Comparison of ENCODE assay signal across 14 mouse cellular contexts in the genomic region with DNA sequence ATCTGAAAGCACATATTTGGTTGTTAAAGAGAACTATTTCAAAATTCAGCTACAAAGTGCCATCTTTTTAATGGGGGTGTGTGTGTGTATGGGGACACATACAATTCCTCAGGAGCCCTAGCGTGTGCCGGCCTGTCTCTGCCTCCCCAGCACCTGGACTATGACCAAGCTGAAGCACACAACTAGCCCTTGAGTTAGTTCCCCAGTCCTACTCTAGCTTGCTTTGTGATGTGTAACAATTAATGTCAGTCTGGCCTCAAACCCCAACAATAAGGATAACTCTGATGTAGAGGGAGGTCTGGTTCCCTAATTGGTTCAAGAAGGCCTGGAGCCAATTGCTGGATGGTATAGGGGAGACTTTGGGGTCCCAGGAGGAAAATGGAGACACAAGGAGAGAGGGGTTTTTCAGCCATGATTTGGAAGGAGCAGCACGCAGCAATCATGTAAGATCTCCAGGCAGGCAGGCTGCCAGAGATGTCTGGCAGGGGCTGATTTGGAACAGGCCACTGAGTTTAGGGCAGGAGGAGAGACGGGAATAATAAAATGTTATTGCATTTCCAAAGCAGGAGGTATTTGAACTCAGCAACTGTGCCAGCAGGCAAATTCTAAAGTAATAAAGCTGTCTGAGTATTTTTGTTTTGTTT. TPM values are rescaled to one million over a fixed set of nuclear protein-coding genes. Genes with fewer than 3 reads are reported as not detected.
DNase-seq lines count a peak whose midpoint lies in the region; ATAC-seq and TF ChIP-seq lines count a peak whose summit lies in the region.
"Had no signal": no experiment of that assay in that cellular context is flagged by ENCODE, and none has a peak within 500 bp of the region (broad histone marks: within the 10 kb centered on the region; RNA-seq: fewer than 3 reads in every experiment).

No protein-coding gene starts in this region.

- peaks cover 51% of the 10 kb centered on the region for H3K36me3 ChIP-seq in midbrain, postnatal 0 days (ENCODE audit: insufficient read depth, low read length)
- H3K36me3 ChIP-seq in midbrain, embryonic 13.5 days: peaks cover 74% of the 10 kb centered on the region
- H3K36me3 ChIP-seq in embryonic facial prominence, embryonic 15.5 days: peaks cover 67% of the 10 kb centered on the region
- H3K36me3 ChIP-seq in limb, embryonic 13.5 days: peaks cover 77% of the 10 kb centered on the region

- TF ChIP-seq CTCF in midbrain, postnatal 0 days (IDR thresholded peaks at IDR 0.05): no peak

- H3K27ac ChIP-seq in midbrain, postnatal 0 days (ENCODE audit: low read depth, low read length): no peak overlapping the region
- no peak overlapping the region for H3K27ac ChIP-seq in midbrain, embryonic 13.5 days
- peak overlapping the region; percentile 52 for H3K27ac ChIP-seq in embryonic facial prominence, embryonic 15.5 days (replicated peaks)
- peak overlapping the region; percentile 75 for H3K27ac ChIP-seq in limb, embryonic 13.5 days
- H3K27ac ChIP-seq: hindbrain, embryonic 15.5 days; liver, embryonic 12.5 days had no signal

- H3K9me3 ChIP-seq in midbrain, postnatal 0 days (ENCODE audit: low read length): no peaks in the 10 kb centered on the region
- no peaks in the 10 kb centered on the region for H3K9me3 ChIP-seq in midbrain, embryonic 13.5 days
- H3K9me3 ChIP-seq in embryonic facial prominence, embryonic 15.5 days (replicated peaks): no peaks in the 10 kb centered on the region
- H3K9me3 ChIP-seq in limb, embryonic 13.5 days: no peaks in the 10 kb centered on the region
- H3K9me3 ChIP-seq: hindbrain, embryonic 15.5 days; liver, embryonic 12.5 days had no signal

- no peaks in the 10 kb centered on the region for H3K27me3 ChIP-seq in midbrain, postnatal 0 days (ENCODE audit: insufficient read depth, low read length)
- no peaks in the 10 kb centered on the region for H3K27me3 ChIP-seq in midbrain, embryonic 13.5 days
- no peaks in the 10 kb centered on the region for H3K27me3 ChIP-seq in embryonic facial prominence, embryonic 15.5 days
- H3K27me3 ChIP-seq in limb, embryonic 13.5 days: no peaks in the 10 kb centered on the region
- H3K27me3 ChIP-seq: hindbrain, embryonic 15.5 days; liver, embryonic 12.5 days had no signal

- no peak overlapping the region for H3K9ac ChIP-seq in midbrain, postnatal 0 days (replicated peaks; ENCODE audit: low read length, poor library complexity, severe bottlenecking)
- H3K9ac ChIP-seq in midbrain, embryonic 13.5 days (replicated peaks): no peak overlapping the region
- H3K9ac ChIP-seq in embryonic facial prominence, embryonic 15.5 days: no peak overlapping the region
- H3K9ac ChIP-seq in limb, embryonic 13.5 days: no peak overlapping the region
- H3K9ac ChIP-seq: hindbrain, embryonic 15.5 days; liver, embryonic 12.5 days had no signal

- no peak overlapping the region for H3K4me3 ChIP-seq in midbrain, postnatal 0 days (ENCODE audit: low read depth, low read length)
- no peak overlapping the region for H3K4me3 ChIP-seq in midbrain, embryonic 13.5 days (replicated peaks)
- no peak overlapping the region for H3K4me3 ChIP-seq in embryonic facial prominence, embryonic 15.5 days (replicated peaks)
- H3K4me3 ChIP-seq in limb, embryonic 13.5 days: no peak overlapping the region
- H3K4me3 ChIP-seq: hindbrain, embryonic 15.5 days; liver, embryonic 12.5 days had no signal

- no peak overlapping the region for H3K4me2 ChIP-seq in midbrain, postnatal 0 days (ENCODE audit: low read depth, low read length, poor library complexity, severe bottlenecking)
- H3K4me2 ChIP-seq in midbrain, embryonic 13.5 days (replicated peaks): no peak overlapping the region
- no peak overlapping the region for H3K4me2 ChIP-seq in embryonic facial prominence, embryonic 15.5 days (replicated peaks)
- no peak overlapping the region for H3K4me2 ChIP-seq in limb, embryonic 13.5 days (replicated peaks)
- H3K4me2 ChIP-seq: hindbrain, embryonic 15.5 days; liver, embryonic 12.5 days had no signal

- peak; percentile 25 for DNase-seq in gastrocnemius, postnatal 10 days
- no peak for DNase-seq in gastrocnemius, adult 8-10 months (ENCODE audit: low spot score in 2 of 2)
- DNase-seq in midbrain, postnatal 0 days (ENCODE audit: low spot score): peak; percentile 15
- DNase-seq in heart, adult 8-10 months (ENCODE audit: low spot score): no peak
- DNase-seq: cerebellum, adult 11 months; kidney, postnatal 25 days; right cerebral cortex, postnatal 25 days; thymus, adult 2 months had no signal

- no peaks in the 10 kb centered on the region for H3K4me1 ChIP-seq in midbrain, postnatal 0 days (ENCODE audit: insufficient read depth, low read length)
- H3K4me1 ChIP-seq in midbrain, embryonic 13.5 days (replicated peaks): no peaks in the 10 kb centered on the region
- no peaks in the 10 kb centered on the region for H3K4me1 ChIP-seq in embryonic facial prominence, embryonic 15.5 days
- peaks cover 8% of the 10 kb centered on the region for H3K4me1 ChIP-seq in limb, embryonic 13.5 days
- H3K4me1 ChIP-seq: hindbrain, embryonic 15.5 days had no signal

- WGBS in midbrain, postnatal 0 days: 77% methylated on average over 4 of the region's 4 CpGs
- WGBS in midbrain, embryonic 13.5 days: 93% methylated on average over 4 of the region's 4 CpGs
- WGBS in embryonic facial prominence, embryonic 15.5 days: 48% methylated on average over 4 of the region's 4 CpGs
- WGBS in limb, embryonic 13.5 days: 42% methylated on average over 4 of the region's 4 CpGs

- ATAC-seq in midbrain, postnatal 0 days (ENCODE audit: low FRiP score): no peak
- no peak for ATAC-seq in midbrain, embryonic 13.5 days
- no peak for ATAC-seq in embryonic facial prominence, embryonic 15.5 days (ENCODE audit: insufficient number of reproducible peaks, low FRiP score, low TSS enrichment, low read depth)
- peak; percentile 87 for ATAC-seq in limb, embryonic 13.5 days (ENCODE audit: low FRiP score, low read depth)
- ATAC-seq: activated CD4-positive, CD25-positive, alpha-beta regulatory T cell, adult 4 months; liver, embryonic 12.5 days had no signal

RNA-seq across cellular contexts. Expression of a gene that starts 19.1 kb away (rescaled TPM):
- 10 to 100 TPM; 18.7 to 20.3 TPM for total RNA-seq in gastrocnemius, postnatal 10 days (2021)
- 10 to 100 TPM; 14.0 to 19.3 (median 18.6) TPM for total RNA-seq in gastrocnemius, adult 8-10 months (2022)
- total RNA-seq in midbrain, postnatal 0 days (2014; rRNA removed): 18.7 and 22.7 TPM in 2 replicates
- 52.3 and 52.4 TPM in 2 replicates for polyA plus RNA-seq in midbrain, postnatal 0 days (2015; fragmentation: Nextera tagmentation; extraction: Ambion mirVana)
- 73.9 and 79.2 TPM in 2 replicates for polyA plus RNA-seq in midbrain, embryonic 13.5 days (2015; fragmentation: Nextera tagmentation; extraction: Ambion mirVana)
- polyA plus RNA-seq in embryonic facial prominence, embryonic 15.5 days (2015; fragmentation: Nextera tagmentation; extraction: Ambion mirVana): 52.7 and 54.9 TPM in 2 replicates
- polyA plus RNA-seq in limb, embryonic 13.5 days (2015; fragmentation: Nextera tagmentation; extraction: Ambion mirVana): 65.9 and 71.8 TPM in 2 replicates
- total RNA-seq in heart, adult 8-10 months (2022): 10 to 100 TPM; 10.4 to 15.2 (median 11.7) TPM

RNA-seq across cellular contexts. Expression of a gene that starts 30.1 kb away (rescaled TPM):
- 10 to 100 TPM; 28.2 to 30.1 TPM for total RNA-seq in gastrocnemius, postnatal 10 days (2021)
- 10 to 100 TPM; 19.8 to 32.6 (median 25.5) TPM for total RNA-seq in gastrocnemius, adult 8-10 months (2022)
- 25.6 and 28.9 TPM in 2 replicates for total RNA-seq in midbrain, postnatal 0 days (2014; rRNA removed)
- 53.2 and 56.2 TPM in 2 replicates for polyA plus RNA-seq in midbrain, postnatal 0 days (2015; fragmentation: Nextera tagmentation; extraction: Ambion mirVana)
- 109 and 113 TPM in 2 replicates for polyA plus RNA-seq in midbrain, embryonic 13.5 days (2015; fragmentation: Nextera tagmentation; extraction: Ambion mirVana)
- 80.3 and 82.5 TPM in 2 replicates for polyA plus RNA-seq in embryonic facial prominence, embryonic 15.5 days (2015; fragmentation: Nextera tagmentation; extraction: Ambion mirVana)
- polyA plus RNA-seq in limb, embryonic 13.5 days (2015; fragmentation: Nextera tagmentation; extraction: Ambion mirVana): 113 and 114 TPM in 2 replicates
- 10 to 100 TPM; 24.7 to 31.0 (median 25.1) TPM for total RNA-seq in heart, adult 8-10 months (2022)

Comparison
In these comparisons a context has a peak if more than half of its experiments do, and no peak if none do; other contexts are left out.
1. DNase-seq: peak in gastrocnemius, postnatal 10 days (single experiment) and midbrain, postnatal 0 days (single experiment); none in gastrocnemius, adult 8-10 months (0 of 2) and heart, adult 8-10 months (single experiment).
2. H3K27ac ChIP-seq: peak in embryonic facial prominence, embryonic 15.5 days (single experiment) and limb, embryonic 13.5 days (single experiment); none in midbrain, postnatal 0 days (single experiment) and midbrain, embryonic 13.5 days (single experiment).